Mouse (Mus musculus): Measurements from ENCODE around the gene L1td1.
A peak's percentile ranks its signal among the peaks of the same experiment; 100 is the strongest.
"Not testable (repeated sequence)": the region's sequence is repeated elsewhere in the genome, so short reads cannot be mapped to it uniquely, and the experiment has no call there.

L1td1 gene

DNA sequence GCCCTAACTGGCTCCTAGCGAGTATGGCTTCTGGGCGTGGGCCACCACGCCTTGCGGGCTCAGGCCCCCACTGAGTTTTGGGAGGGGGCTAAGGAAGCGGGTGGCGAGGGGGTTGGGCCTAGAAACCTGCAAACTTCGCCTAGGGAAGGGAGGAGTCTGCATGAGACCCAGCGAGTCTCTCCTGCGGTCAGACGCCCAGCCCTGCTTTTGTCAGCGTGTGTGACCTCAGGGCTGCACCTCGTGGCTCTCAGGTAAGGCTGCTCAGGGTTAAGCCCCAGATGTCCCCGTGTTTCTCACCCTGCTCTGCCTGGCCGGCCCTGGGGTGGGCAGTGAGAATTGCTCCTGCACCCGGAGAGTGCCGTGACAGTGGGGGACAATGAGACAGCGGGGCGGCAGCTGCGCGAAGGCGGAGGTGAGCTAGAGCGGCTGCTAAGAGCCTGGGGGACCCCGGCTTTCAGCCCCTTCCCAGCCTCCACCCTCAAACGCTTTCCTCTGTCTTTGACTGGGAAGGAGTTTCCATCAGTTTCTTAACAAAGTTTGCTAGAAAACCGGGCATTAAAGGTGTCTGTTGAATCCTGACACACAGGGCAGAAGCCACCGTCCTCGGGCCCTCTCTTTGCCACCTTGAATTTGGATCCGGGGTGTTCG, at the start of gene L1td1:
L1td1 (plus strand) TSS at position 145 of the 648 bp plus-strand sequence.
- DNase-seq (ENCODE audit: low read depth, low spot score): no peak

GRCm38 (mm10) chr4:98677506-98677905, 49.0 kb upstream of the L1td1 start:
- DNase-seq (ENCODE audit: low read depth, low spot score): no peak

GRCm38 (mm10) chr4:98686678-98687267, 39.8 kb upstream of the L1td1 start:
- DNase-seq (ENCODE audit: low read depth, low spot score): no peak

- DNase-seq (ENCODE audit: low read depth, low spot score): no peak
Observed at GRCm38 (mm10) chr4:98688116-98688515, 38.4 kb upstream of the L1td1 start.

GRCm38 (mm10) chr4:98688520-98688919, 38.0 kb upstream of the L1td1 start:
- DNase-seq (ENCODE audit: low read depth, low spot score): no peak

GRCm38 (mm10) chr4:98689988-98690387, 36.5 kb upstream of the L1td1 start:
- DNase-seq (ENCODE audit: low read depth, low spot score): no peak

DNA sequence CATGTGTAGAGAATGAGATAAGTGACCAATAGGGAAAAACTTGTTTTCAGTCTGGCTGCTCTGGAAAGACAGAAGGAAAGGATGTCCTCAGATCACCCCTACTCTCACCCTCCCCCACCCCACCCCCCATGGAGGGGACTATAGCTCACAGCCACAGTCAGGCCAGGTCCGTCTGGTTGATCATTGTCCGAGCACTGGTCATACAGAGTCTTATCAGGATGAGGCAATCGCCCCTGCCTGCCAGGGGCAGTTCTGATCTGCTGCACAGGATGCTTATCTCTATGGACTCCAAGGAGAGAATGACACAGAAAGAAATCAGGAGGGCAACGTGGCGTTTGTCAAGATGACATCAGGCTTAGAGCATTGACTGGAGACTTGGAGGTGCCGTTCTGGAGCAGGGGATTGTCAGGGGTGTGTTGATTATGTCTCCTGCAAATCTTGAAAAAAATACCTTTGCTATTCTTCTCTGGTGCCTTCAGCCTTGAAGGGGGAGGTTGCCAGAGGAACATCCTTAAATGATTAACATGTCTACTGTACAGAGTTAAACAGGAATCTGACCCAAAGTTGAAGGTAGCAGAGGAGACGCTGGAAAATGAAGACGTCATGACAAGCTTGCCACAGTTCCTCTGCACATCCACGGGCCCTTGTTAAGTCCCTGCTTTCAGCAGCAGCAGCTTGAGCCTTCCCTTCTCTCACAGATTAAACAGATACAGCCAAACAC, 32.9 kb upstream of the L1td1 start:
- no peak for DNase-seq (ENCODE audit: low read depth, low spot score)

DNA sequence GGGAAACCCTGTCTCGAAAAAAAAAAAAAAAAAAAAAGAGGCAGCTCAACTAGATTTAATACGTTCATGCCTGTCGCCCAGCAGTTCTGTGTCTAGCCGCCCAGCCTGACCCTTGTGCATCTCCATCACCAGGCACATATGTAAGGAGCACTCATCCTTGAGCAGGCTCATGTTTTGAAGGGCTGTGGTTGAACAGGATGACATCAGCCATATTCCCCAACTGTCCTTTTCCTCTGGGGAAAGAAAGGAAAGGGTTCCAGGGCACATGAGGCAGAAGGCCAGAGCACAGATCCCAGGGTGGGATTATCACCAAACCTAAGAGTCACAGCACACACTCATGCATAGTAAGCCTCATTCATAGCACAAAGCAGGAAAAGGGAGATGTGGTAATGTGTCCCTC, 28.6 kb upstream of the L1td1 start:
- DNase-seq (ENCODE audit: low read depth, low spot score): no peak

DNA sequence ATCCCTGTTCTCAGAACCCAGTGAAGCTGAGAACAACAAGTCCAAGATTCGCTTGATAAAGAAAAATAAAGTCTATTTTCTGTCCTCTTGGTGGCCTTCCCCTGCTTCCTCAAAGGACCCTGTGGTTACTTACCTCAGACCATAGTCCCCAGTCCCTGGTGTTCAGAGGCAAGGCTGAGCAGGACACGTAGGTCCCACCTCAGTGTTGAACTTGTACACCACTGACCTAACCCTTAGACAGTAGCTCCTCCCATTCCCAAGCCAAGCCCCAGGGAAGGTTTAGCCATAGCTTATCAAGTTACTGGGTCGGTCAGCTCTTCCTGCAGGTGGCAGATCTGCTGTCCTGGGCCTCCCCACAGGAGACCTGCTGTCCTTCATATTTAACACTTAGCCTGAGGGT, 27.6 kb upstream of the L1td1 start:
- DNase-seq (ENCODE audit: low read depth, low spot score): no peak

- DNase-seq (ENCODE audit: low read depth, low spot score): no peak
Observed at GRCm38 (mm10) chr4:98700156-98700555, 26.4 kb upstream of the L1td1 start.

- DNase-seq (ENCODE audit: low read depth, low spot score): peak; percentile 50
Observed at GRCm38 (mm10) chr4:98702201-98702894, 24.2 kb upstream of the L1td1 start.

DNA sequence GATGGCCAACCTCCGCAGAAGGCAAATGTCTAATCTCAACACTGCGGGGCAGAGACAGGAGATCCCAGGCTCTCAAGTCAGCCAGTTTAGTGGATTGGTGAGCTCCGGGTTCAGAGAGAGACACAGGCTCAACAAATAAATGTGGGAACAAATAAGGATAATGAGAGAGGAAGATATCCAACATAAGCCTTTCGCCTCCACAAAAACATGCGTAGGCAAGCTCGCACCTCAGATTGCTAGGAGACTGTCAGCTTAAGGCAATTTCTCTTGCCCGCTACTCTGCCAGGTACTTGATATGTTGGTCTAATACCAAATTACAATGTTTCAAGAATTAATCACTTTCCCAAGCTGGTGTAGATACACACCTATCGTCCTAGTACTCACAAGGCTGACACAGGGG, 15.6 kb upstream of the L1td1 start:
- DNase-seq (ENCODE audit: low read depth, low spot score): no peak

DNA sequence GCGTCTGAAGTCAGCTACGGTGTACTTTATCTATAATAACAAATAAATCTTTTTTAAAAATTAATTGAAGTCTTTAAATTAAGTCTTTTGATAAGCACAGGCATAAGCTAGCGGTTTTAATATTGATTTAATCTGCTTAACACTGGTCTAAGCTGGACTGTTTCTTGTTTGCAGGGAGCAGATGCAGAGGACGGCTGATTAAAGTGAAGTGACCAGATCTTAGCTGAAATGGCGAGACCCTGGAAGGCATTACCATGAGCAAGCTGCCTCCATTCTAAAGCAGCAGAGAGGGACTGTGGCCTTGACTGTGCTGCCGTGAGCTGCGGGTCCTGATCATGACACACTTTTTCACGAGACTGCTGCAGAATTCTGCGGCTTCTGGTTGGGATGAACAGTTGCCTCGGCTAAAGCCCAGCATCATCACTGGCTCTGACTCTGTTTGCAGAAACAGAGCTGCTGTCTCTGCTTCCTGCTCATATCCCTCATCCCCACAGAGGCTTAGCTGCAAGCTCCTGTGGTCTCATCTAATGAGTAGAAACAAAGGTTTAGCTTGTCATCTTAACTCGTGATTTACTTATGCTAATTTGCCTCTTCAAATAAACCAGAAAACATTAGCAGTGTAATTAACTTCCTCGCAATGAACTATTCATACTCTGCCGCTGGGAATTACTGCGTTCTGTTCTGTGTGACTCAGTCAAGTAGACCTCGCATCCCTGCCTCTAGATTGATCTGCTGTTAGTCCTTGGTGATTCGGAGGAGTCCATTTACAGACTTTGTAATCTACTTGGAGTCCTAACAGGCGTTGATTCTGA, 8.6 kb upstream of the L1td1 start:
- no peak for DNase-seq (ENCODE audit: low read depth, low spot score)

DNA sequence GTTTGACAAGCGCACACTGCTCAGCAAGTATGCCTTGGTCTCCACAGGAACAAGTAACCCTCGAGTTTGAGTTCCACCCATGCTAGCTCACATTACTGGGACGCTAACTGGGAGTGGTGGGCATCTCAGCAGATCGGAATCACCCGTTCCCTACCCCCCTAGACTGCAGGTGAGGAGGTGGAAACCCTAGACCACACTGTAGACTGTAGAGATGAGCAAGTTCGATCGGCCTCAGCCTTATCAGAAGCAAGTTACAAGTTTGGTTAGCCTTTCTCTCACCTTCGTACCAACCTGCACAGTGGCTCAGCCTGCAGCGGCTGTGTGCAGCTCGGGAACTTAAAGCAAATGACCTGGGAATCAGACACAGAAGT, 8.0 kb upstream of the L1td1 start:
- DNase-seq (ENCODE audit: low read depth, low spot score): no peak

GRCm38 (mm10) chr4:98722454-98722853, 4.1 kb upstream of the L1td1 start:
- peak; percentile 46 for DNase-seq (ENCODE audit: low read depth, low spot score)

DNA sequence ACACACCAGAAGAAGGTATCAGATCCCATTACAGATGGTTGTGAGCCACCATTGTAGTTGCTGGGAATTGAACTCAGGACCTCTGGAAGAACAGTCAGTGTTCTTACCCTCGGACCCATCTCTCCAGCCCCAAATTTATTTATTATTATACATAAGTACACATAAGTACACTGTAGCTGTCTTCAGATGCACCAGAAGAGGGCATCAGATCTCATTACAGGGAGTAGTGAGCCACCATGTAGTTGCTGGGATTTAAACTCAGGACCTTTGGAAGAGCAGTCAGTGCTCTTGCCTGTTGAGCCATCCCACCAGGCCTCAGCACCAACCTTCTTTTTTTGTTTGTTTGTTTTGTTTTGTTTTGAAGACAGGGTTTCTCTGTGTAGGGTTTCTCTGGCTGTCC, 1.9 kb upstream of the L1td1 start:
- not testable (repeated sequence) for DNase-seq (ENCODE audit: low read depth, low spot score)

DNA sequence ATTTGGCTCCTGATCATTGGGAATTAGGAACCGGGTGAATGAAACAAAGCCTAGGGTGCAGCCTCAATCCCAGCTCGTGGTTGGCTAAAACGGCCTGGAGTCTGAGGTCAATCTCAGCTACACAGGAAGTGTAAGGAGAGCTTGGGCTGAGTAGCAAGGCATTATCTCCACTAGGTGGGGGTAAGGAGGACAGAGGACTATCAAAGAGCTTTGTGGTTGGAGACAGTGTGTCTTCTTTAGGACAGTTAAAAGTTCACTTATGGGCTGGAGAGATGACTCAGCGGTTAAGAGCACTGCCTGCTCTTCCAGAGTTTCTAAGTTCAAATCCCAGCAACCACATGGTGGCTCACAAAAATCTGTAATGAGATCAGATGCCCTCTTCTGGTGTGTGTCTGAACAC, 1.1 kb upstream of the L1td1 start:
- DNase-seq (ENCODE audit: low read depth, low spot score): no peak

GRCm38 (mm10) chr4:98727295-98727958, 893 bp downstream of the L1td1 start:
- DNase-seq (ENCODE audit: low read depth, low spot score): no peak

DNA sequence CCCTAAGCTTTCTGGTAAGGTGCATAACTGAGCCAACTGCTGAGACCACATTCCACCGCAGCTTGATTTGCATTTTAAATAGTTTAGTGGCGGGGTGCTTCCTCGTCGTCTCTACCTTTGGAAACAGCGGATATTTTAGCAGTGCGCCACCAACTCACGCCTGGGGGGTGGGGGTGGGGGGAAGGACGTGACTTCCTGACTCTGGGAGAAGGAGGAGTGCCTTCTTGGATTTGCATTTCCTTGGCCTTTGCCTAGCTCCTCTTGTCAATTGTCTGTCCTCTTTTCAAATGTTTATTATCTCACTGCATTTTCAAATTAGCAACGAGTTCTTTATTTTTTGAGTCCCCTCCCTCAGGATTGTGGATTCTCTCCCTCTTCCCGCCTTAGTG, 1.4 kb downstream of the L1td1 start:
- no peak for DNase-seq (ENCODE audit: low read depth, low spot score)

GRCm38 (mm10) chr4:98728716-98729115, 2.2 kb downstream of the L1td1 start:
- no peak for DNase-seq (ENCODE audit: low read depth, low spot score)

DNA sequence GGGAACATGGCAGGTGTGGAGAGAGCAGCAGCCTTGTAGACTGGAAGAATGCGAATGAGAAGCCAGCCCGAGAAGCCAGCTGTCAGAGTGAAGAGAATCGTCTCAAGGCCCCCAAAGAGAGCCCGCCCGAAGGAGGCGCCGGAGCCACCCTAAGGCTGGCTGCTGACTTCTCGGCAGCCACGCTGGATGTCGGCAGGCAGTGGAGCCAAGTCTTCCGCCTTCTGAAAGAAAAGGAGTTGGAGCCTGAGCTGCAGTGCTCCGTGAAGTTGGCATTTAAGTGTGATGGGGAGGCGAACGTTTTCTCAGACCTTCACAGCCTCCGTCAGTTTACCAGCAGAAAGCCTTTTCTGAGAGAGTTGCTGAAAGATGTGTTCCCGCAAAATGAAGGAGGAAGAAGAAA, 7.1 kb downstream of the L1td1 start:
- no peak for DNase-seq (ENCODE audit: low read depth, low spot score)

All from skeletal muscle tissue, adult 2 months (tissue).